ENCODE assay signal across 14 mouse cellular contexts in genomic region chr5:105032362-105032761, GRCm38 (mm10). TPM values are rescaled to one million over a fixed set of nuclear protein-coding genes. Genes with fewer than 3 reads are reported as not detected.
DNase-seq lines count a peak whose midpoint lies in the region; ATAC-seq lines count a peak whose summit lies in the region.
"Had no signal": no experiment of that assay in that cellular context is flagged by ENCODE, and none has a peak within 500 bp of the region (broad histone marks: within the 10 kb centered on the region; RNA-seq: fewer than 3 reads in every experiment).

No protein-coding gene starts in this region.

- no peak overlapping the region for H3K4me2 ChIP-seq in midbrain, embryonic 14.5 days (ENCODE audit: low read length)
- no peak overlapping the region for H3K4me2 ChIP-seq in midbrain, embryonic 16.5 days (ENCODE audit: low read length)
- H3K4me2 ChIP-seq in hindbrain, embryonic 13.5 days: no peak overlapping the region
- H3K4me2 ChIP-seq: embryonic facial prominence, embryonic 15.5 days; forebrain, embryonic 13.5 days; liver, embryonic 15.5 days; neural tube, embryonic 13.5 days had no signal

- 75% methylated on average over 2 of the region's 2 CpGs for WGBS in midbrain, embryonic 14.5 days
- 75% methylated on average over 2 of the region's 2 CpGs for WGBS in midbrain, embryonic 16.5 days
- WGBS in hindbrain, embryonic 13.5 days: 77% methylated on average over 2 of the region's 2 CpGs

- no peak overlapping the region for H3K27ac ChIP-seq in midbrain, embryonic 14.5 days (replicated peaks; ENCODE audit: low read depth, low read length)
- H3K27ac ChIP-seq in midbrain, embryonic 16.5 days (ENCODE audit: low read length): no peak overlapping the region
- H3K27ac ChIP-seq in hindbrain, embryonic 13.5 days: no peak overlapping the region
- H3K27ac ChIP-seq: embryonic facial prominence, embryonic 15.5 days; forebrain, embryonic 13.5 days; liver, embryonic 15.5 days; neural tube, embryonic 13.5 days had no signal

- ATAC-seq in midbrain, embryonic 14.5 days (ENCODE audit: low FRiP score, low TSS enrichment): no peak
- ATAC-seq in midbrain, embryonic 16.5 days: no peak
- ATAC-seq in hindbrain, embryonic 13.5 days (ENCODE audit: low FRiP score): no peak
- ATAC-seq: forebrain, embryonic 13.5 days had no signal

- no peaks in the 10 kb centered on the region for H3K9me3 ChIP-seq in midbrain, embryonic 14.5 days (ENCODE audit: control insufficient read depth, low read length)
- H3K9me3 ChIP-seq in midbrain, embryonic 16.5 days (replicated peaks; ENCODE audit: control insufficient read depth, low read length, poor library complexity, severe bottlenecking): no peaks in the 10 kb centered on the region
- H3K9me3 ChIP-seq in hindbrain, embryonic 13.5 days: peaks cover 5% of the 10 kb centered on the region; the same call in 1 of the 2 replicates
- H3K9me3 ChIP-seq: embryonic facial prominence, embryonic 15.5 days; forebrain, embryonic 13.5 days; liver, embryonic 15.5 days; neural tube, embryonic 13.5 days had no signal

- no peak overlapping the region for H3K9ac ChIP-seq in midbrain, embryonic 14.5 days (replicated peaks; ENCODE audit: low read length)
- no peak overlapping the region for H3K9ac ChIP-seq in midbrain, embryonic 16.5 days (ENCODE audit: low read depth, low read length)
- no peak overlapping the region for H3K9ac ChIP-seq in hindbrain, embryonic 13.5 days
- H3K9ac ChIP-seq: embryonic facial prominence, embryonic 15.5 days; forebrain, embryonic 13.5 days; liver, embryonic 15.5 days; neural tube, embryonic 13.5 days had no signal

- intact Hi-C loops in heart, postnatal 36 days (cut with DNase I): no loop called here

- no peaks in the 10 kb centered on the region for H3K4me1 ChIP-seq in midbrain, embryonic 14.5 days (ENCODE audit: control insufficient read depth, insufficient read depth, low read length)
- H3K4me1 ChIP-seq in midbrain, embryonic 16.5 days (ENCODE audit: control insufficient read depth, insufficient read depth, low read length): no peaks in the 10 kb centered on the region
- H3K4me1 ChIP-seq in hindbrain, embryonic 13.5 days (replicated peaks): no peaks in the 10 kb centered on the region
- H3K4me1 ChIP-seq: embryonic facial prominence, embryonic 15.5 days; forebrain, embryonic 13.5 days; liver, embryonic 15.5 days; neural tube, embryonic 13.5 days had no signal

- DNase-seq in heart, postnatal 4 days: peak; percentile 36
- no peak for DNase-seq in heart, postnatal 36 days
- peak; percentile 0 for DNase-seq in midbrain, embryonic 14.5 days
- DNase-seq in adrenal gland, adult 2 months: peak; percentile 52
- DNase-seq in kidney, postnatal 4 days: peak; percentile 40 to 60
- DNase-seq: cerebellum, adult 11 months; thymus, postnatal 4 days had no signal

- H3K4me3 ChIP-seq in midbrain, embryonic 14.5 days (replicated peaks; ENCODE audit: low read depth, low read length): no peak overlapping the region
- no peak overlapping the region for H3K4me3 ChIP-seq in midbrain, embryonic 16.5 days (ENCODE audit: low read depth, low read length)
- no peak overlapping the region for H3K4me3 ChIP-seq in hindbrain, embryonic 13.5 days
- H3K4me3 ChIP-seq: embryonic facial prominence, embryonic 15.5 days; forebrain, embryonic 13.5 days; liver, embryonic 15.5 days; neural tube, embryonic 13.5 days had no signal

- no peaks in the 10 kb centered on the region for H3K27me3 ChIP-seq in midbrain, embryonic 14.5 days (ENCODE audit: control insufficient read depth, insufficient read depth, low read length)
- no peaks in the 10 kb centered on the region for H3K27me3 ChIP-seq in midbrain, embryonic 16.5 days (ENCODE audit: control insufficient read depth, insufficient read depth, low read depth, low read length)
- H3K27me3 ChIP-seq in hindbrain, embryonic 13.5 days: no peaks in the 10 kb centered on the region
- H3K27me3 ChIP-seq: embryonic facial prominence, embryonic 15.5 days; forebrain, embryonic 13.5 days; liver, embryonic 15.5 days; neural tube, embryonic 13.5 days had no signal

- H3K36me3 ChIP-seq in midbrain, embryonic 14.5 days (ENCODE audit: control insufficient read depth, insufficient read depth, low read length): no peaks in the 10 kb centered on the region
- H3K36me3 ChIP-seq in midbrain, embryonic 16.5 days (ENCODE audit: control insufficient read depth, insufficient read depth, low read length): no peaks in the 10 kb centered on the region
- no peaks in the 10 kb centered on the region for H3K36me3 ChIP-seq in hindbrain, embryonic 13.5 days
- H3K36me3 ChIP-seq: embryonic facial prominence, embryonic 15.5 days; liver, embryonic 15.5 days; neural tube, embryonic 13.5 days had no signal

RNA-seq across cellular contexts. Expression of gene Abcg3, which starts 49.8 kb away (rescaled TPM):
- total RNA-seq in heart, postnatal 4 days (2021): under 1 TPM; 0.14 to 0.17 TPM
- total RNA-seq in heart, postnatal 36 days (2021): under 1 TPM; 0.08 to 0.30 TPM
- 0.11 and 0.53 TPM in 2 replicates for polyA plus RNA-seq in midbrain, embryonic 14.5 days (2014; fragmentation: Nextera tagmentation; extraction: Ambion mirVana)
- polyA plus RNA-seq in midbrain, embryonic 16.5 days (2015; fragmentation: Nextera tagmentation; extraction: Ambion mirVana): 0.25 and 0.41 TPM in 2 replicates
- total RNA-seq in adrenal gland, adult 2 months (2021): under 1 TPM; 0.37 to 0.73 TPM
- 0.07 and 0.13 TPM in 2 replicates for polyA plus RNA-seq in adrenal gland, adult 2 months (2012; rRNA removed)
- polyA plus RNA-seq in hindbrain, embryonic 13.5 days (2015; fragmentation: Nextera tagmentation; extraction: Ambion mirVana): 0.40 and 0.56 TPM in 2 replicates
- total RNA-seq: left cerebral cortex, postnatal 36 days had no signal

Comparison
In these comparisons a context has a peak if more than half of its experiments do, and no peak if none do; other contexts are left out.
1. DNase-seq: peak in heart, postnatal 4 days (single experiment), midbrain, embryonic 14.5 days (single experiment), adrenal gland, adult 2 months (single experiment) and kidney, postnatal 4 days (2 of 2); none in heart, postnatal 36 days (0 of 2).